Mouse (Mus musculus) liver, postnatal 0 days (tissue): ENCODE results near the gene Senp3. TPM values are rescaled to one million over a fixed set of nuclear protein-coding genes. Genes with fewer than 3 reads are reported as not detected.

Experiments used
- ATAC-seq: fragments of 200-750 bp; cut with Nextera tagmentation; 2 replicates; pipeline ENCODE4 v1.8.0; 2017; ENCODE audit warnings: mild to moderate bottlenecking, moderate library complexity
- DNase-seq: peaks from one replicate; pipeline ENCODE4 v3.0.0-alpha.2; 2016
- H3K27ac ChIP-seq: fragments of 300-500 bp; sonication (generic); 2 replicates; pipeline ENCODE4 v1.5.1; 2014; ENCODE audit warnings: antibody characterized with exemption, moderate library complexity, mild to moderate bottlenecking, low read depth
- H3K27me3 ChIP-seq: fragments of 300-500 bp; sonication (generic); 2 replicates; pipeline ENCODE4 v1.6.1; 2014; ENCODE audit warnings: low read length, control low read depth, mixed read lengths; ENCODE audit not compliant: insufficient read depth
- H3K36me3 ChIP-seq: fragments of 300-500 bp; sonication (generic); replicated peaks from 2 replicates; pipeline ENCODE4 v1.6.1; 2014; ENCODE audit warnings: mild to moderate bottlenecking, control low read depth, low read length, moderate library complexity, mixed read lengths; ENCODE audit not compliant: insufficient read depth
- H3K4me1 ChIP-seq: fragments of 300-500 bp; sonication (generic); 2 replicates; pipeline ENCODE4 v1.6.1; 2014; ENCODE audit warnings: antibody characterized with exemption, mild to moderate bottlenecking, control low read depth; ENCODE audit not compliant: insufficient read depth
- H3K4me2 ChIP-seq: fragments of 300-500 bp; sonication (generic); 2 replicates; pipeline ENCODE4 v1.6.1; 2014; ENCODE audit warnings: low read depth, mild to moderate bottlenecking, low read length, moderate library complexity, mixed read lengths
- H3K4me3 ChIP-seq: fragments of 300-500 bp; sonication (generic); 2 replicates; pipeline ENCODE4 v1.5.1; 2014; ENCODE audit warnings: low read depth, low read length
- H3K9ac ChIP-seq: fragments of 300-500 bp; sonication (generic); replicated peaks from 2 replicates; pipeline ENCODE4 v1.6.1; 2014; ENCODE audit warnings: mild to moderate bottlenecking, moderate library complexity
- H3K9me3 ChIP-seq: fragments of 300-500 bp; sonication (generic); 2 replicates; pipeline ENCODE4 v1.6.1; 2016; ENCODE audit warnings: mild to moderate bottlenecking, control low read depth, low read length, mixed read lengths
- CTCF ChIP-seq: sonication (generic); IDR thresholded peaks from 2 replicates; pipeline ENCODE4 v1.5.1; 2016; ENCODE audit warnings: antibody characterized with exemption, low read depth
- EP300 ChIP-seq: IDR thresholded peaks from 2 replicates; pipeline ENCODE4 v1.6.1; 2016; ENCODE audit warnings: antibody characterized with exemption, low read depth, mild to moderate bottlenecking
- WGBS: fragments of 180-500 bp; shearing (Covaris S2); extraction: QIAGEN DNeasy Blood & Tissue Kit; methylation state at CpG from one replicate; pipeline ENCODE4 v1.1.7; 2014; ENCODE audit not compliant: insufficient replicate concordance; 5-methylcytosine and 5-hydroxymethylcytosine counted together
- polyA plus RNA-seq: library from polyadenylated mRNA; unstranded; fragments of >200 nt; fragmentation: Nextera tagmentation; extraction: Ambion mirVana; gene quantifications from 2 replicates; pipeline ENCODE4 v1.2.1, GENCODE M21; 2015

Gene Senp3
- polyA plus RNA-seq, 1 experiment from 2014 or later: 14.5 TPM

GRCm38 (mm10) chr11:69655264-69656064 is 26.4 kb downstream of the Senp3 start, which contains the start of gene Sox15:
TSS of gene Sox15 (plus strand) at chr11:69655314.
- H3K4me3 ChIP-seq: no peak within 1 kb of the TSS
- DNase-seq: peak; percentile 71

GRCm38 (mm10) chr11:69654760-69655159 is 27.1 kb downstream of the Senp3 start:
- Histone ChIP-seq H3K4me2 (0 out of 2 replicates have a peak overlapping the region, but pooled peaks have one; percentile 9), H3K36me3 (peaks cover 61% of the 10 kb centered on the region)
- WGBS: 36% methylated on average over 9 of the region's 9 CpGs

More at GRCm38 (mm10) chr11:69655264-69656064, 26.4 kb downstream of the Senp3 start, which contains the start of gene Sox15:
- peak within 1 kb of the TSS; percentile 49 for H3K27ac ChIP-seq
- peak; percentile 60 for ATAC-seq
- H3K9ac ChIP-seq: no peak within 1 kb of the TSS
- H3K4me1 ChIP-seq: peaks cover 5% of the 10 kb centered on the region
- WGBS: 36% methylated on average over 34 of the region's 34 CpGs
- H3K36me3 ChIP-seq: peaks cover 56% of the 10 kb centered on the region
- no peaks in the 10 kb centered on the region for H3K9me3 ChIP-seq
- TF ChIP-seq EP300 (no peak), CTCF (peak; percentile 81)
- no peaks in the 10 kb centered on the region for H3K27me3 ChIP-seq
- H3K4me2 ChIP-seq: 0 out of 2 replicates have a peak within 1 kb of the TSS, but pooled peaks have one; percentile 9

DNA sequence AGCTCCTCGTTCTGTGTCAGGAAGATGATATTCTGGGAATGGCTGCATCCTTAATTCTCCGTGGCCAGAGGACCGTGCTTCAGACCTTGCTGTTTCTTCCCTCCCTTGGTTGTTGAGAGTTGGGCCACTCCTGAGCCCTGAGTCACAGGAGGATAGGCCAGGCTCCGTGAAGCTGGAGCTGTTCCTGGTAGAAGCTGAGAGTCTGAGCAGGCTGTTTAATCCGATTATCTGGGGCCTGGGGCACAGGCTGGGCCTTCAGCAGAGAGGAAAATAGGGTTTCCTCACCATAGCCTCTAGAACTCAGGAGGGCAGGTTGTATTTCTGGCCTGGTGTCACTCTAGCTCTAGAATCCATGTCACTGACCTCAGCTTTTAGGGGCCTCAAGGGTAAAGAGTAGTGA is 28.5 kb downstream of the Senp3 start:
- no peak overlapping the region for H3K9ac ChIP-seq
- H3K36me3 ChIP-seq: peaks cover 67% of the 10 kb centered on the region
- no peaks in the 10 kb centered on the region for H3K9me3 ChIP-seq
- ATAC-seq: no peak
- TF ChIP-seq EP300: no peak
- TF ChIP-seq CTCF: no peak
- no peak overlapping the region for H3K27ac ChIP-seq
- H3K27me3 ChIP-seq: no peaks in the 10 kb centered on the region
- 70% methylated on average over 5 of the region's 5 CpGs for WGBS
- no peak overlapping the region for H3K4me2 ChIP-seq
- no peak for DNase-seq
- H3K4me3 ChIP-seq: no peak overlapping the region
- peaks cover 5% of the 10 kb centered on the region for H3K4me1 ChIP-seq

More at GRCm38 (mm10) chr11:69654760-69655159, 27.1 kb downstream of the Senp3 start:
- TF ChIP-seq EP300: no peak
- TF ChIP-seq CTCF: no peak
- Histone ChIP-seq H3K27ac (peak overlapping the region; percentile 49), H3K4me1 (peaks cover 5% of the 10 kb centered on the region), H3K9ac (no peak overlapping the region), H3K4me3 (no peak overlapping the region), H3K9me3 (no peaks in the 10 kb centered on the region), H3K27me3 (no peaks in the 10 kb centered on the region)
- no peak for DNase-seq
- ATAC-seq: no peak

GRCm38 (mm10) chr11:69645860-69646259 is 36.0 kb downstream of the Senp3 start:
- Histone ChIP-seq H3K4me1 (no peaks in the 10 kb centered on the region), H3K9ac (no peak overlapping the region), H3K9me3 (no peaks in the 10 kb centered on the region), H3K36me3 (peaks cover 78% of the 10 kb centered on the region), H3K4me3 (no peak overlapping the region), H3K27ac (peak overlapping the region; percentile 44; the same call in 1 of the 2 replicates), H3K4me2 (no peak overlapping the region), H3K27me3 (no peaks in the 10 kb centered on the region)
- DNase-seq (no peak), ATAC-seq (peak; percentile 70)
- 75% methylated on average over 5 of the region's 5 CpGs for WGBS
- no peak for TF ChIP-seq EP300

DNA sequence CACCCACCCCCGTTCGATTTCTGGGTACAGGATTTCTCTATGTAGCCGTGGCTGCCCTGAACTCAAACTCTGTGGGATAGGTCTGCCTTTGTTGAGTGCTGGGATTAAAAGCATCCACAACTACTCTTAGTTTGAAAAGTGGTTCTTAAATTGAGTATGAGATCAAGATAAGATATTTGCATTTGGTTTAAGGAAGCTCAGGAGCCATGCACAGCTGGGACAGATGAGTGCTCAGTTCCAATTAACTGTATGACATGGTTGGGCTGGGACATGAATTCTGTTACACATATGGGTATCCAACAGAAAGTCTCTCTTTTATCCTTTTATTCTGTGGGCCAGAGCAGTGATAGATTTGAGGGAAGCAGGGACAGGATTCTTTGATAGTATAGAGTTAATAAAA is 46.4 kb downstream of the Senp3 start:
- Histone ChIP-seq H3K9ac (no peak overlapping the region), H3K27me3 (no peaks in the 10 kb centered on the region), H3K27ac (no peak overlapping the region), H3K4me2 (0 out of 2 replicates have a peak overlapping the region, but pooled peaks have one; percentile 13), H3K36me3 (peaks cover 15% of the 10 kb centered on the region), H3K9me3 (no peaks in the 10 kb centered on the region), H3K4me1 (peaks cover 22% of the 10 kb centered on the region), H3K4me3 (no peak overlapping the region)
- no peak for DNase-seq
- 82% methylated on average over 3 of the region's 3 CpGs for WGBS
- no peak for ATAC-seq
- TF ChIP-seq CTCF (no peak), EP300 (no peak)

- H3K36me3 ChIP-seq: peaks cover 4% of the 10 kb centered on the region; the same call in 1 of the 2 replicates
- no peaks in the 10 kb centered on the region for H3K9me3 ChIP-seq
- WGBS: under 1% methylated on average over 40 of the region's 50 CpGs
- H3K9ac ChIP-seq: peak overlapping the region; percentile 96
- peak overlapping the region; percentile 87 for H3K4me3 ChIP-seq
- peak overlapping the region; percentile 88 for H3K4me2 ChIP-seq
- DNase-seq: no peak
- H3K27me3 ChIP-seq: no peaks in the 10 kb centered on the region
- H3K4me1 ChIP-seq: peaks cover 22% of the 10 kb centered on the region
- H3K27ac ChIP-seq: peak overlapping the region; percentile 97
- TF ChIP-seq CTCF: no peak
- TF ChIP-seq EP300: no peak
- peak; percentile 56 for ATAC-seq
Observed at GRCm38 (mm10) chr11:69633128-69633866, 48.6 kb downstream of the Senp3 start.
